Mouse (Mus musculus): ENCODE data around the gene Cd1d1. TPM values are rescaled to one million over a fixed set of nuclear protein-coding genes. Genes with fewer than 3 reads are reported as not detected.

Gene Cd1d1
- polyA plus RNA-seq, 1 experiment = 18.3 TPM

GRCm38 (mm10) chr3:86962665-86963435 lies 36.4 kb downstream of the Cd1d1 start:
- peaks cover 3% of the 10 kb centered on the region; the same call in 1 of the 2 replicates for H3K4me1 ChIP-seq (ENCODE audit: control insufficient read depth, insufficient read depth, low read length)
- 86% methylated on average over 17 of the region's 17 CpGs for WGBS
- TF ChIP-seq POLR2A (IDR thresholded peaks at IDR 0.05; ENCODE audit: borderline replicate concordance, extremely low read depth, low read depth, low read length) (no peak), CTCF (IDR thresholded peaks at IDR 0.05; ENCODE audit: insufficient read depth, low read length) (no peak)
- H3K4me3 ChIP-seq (replicated peaks; ENCODE audit: extremely low read depth, low read depth, low read length) = no peak overlapping the region
- DNase-seq = no peak

- 72% methylated on average over 2 of the region's 2 CpGs for WGBS
- H3K4me1 ChIP-seq (ENCODE audit: control insufficient read depth, insufficient read depth, low read length) = peaks cover 3% of the 10 kb centered on the region; the same call in 1 of the 2 replicates
- TF ChIP-seq POLR2A (IDR thresholded peaks at IDR 0.05; ENCODE audit: borderline replicate concordance, extremely low read depth, low read depth, low read length) = no peak
- TF ChIP-seq CTCF (IDR thresholded peaks at IDR 0.05; ENCODE audit: insufficient read depth, low read length) = no peak
- no peak overlapping the region for H3K4me3 ChIP-seq (replicated peaks; ENCODE audit: extremely low read depth, low read depth, low read length)
- DNase-seq = no peak
These were observed 37.9 kb downstream of the Cd1d1 start for GRCm38 (mm10) chr3:86961395-86961669.

- 76% methylated on average over 17 of the region's 17 CpGs for WGBS
- peaks cover 3% of the 10 kb centered on the region; the same call in 1 of the 2 replicates for H3K4me1 ChIP-seq (ENCODE audit: control insufficient read depth, insufficient read depth, low read length)
- no peak for DNase-seq
- TF ChIP-seq CTCF (IDR thresholded peaks at IDR 0.05; ENCODE audit: insufficient read depth, low read length) (no peak), POLR2A (IDR thresholded peaks at IDR 0.05; ENCODE audit: borderline replicate concordance, extremely low read depth, low read depth, low read length) (no peak)
- no peak overlapping the region for H3K4me3 ChIP-seq (replicated peaks; ENCODE audit: extremely low read depth, low read depth, low read length)
These were observed 38.4 kb downstream of the Cd1d1 start for GRCm38 (mm10) chr3:86960656-86961394.

- Histone ChIP-seq H3K4me1 (ENCODE audit: control insufficient read depth, insufficient read depth, low read length) (peaks cover 3% of the 10 kb centered on the region; the same call in 1 of the 2 replicates), H3K4me3 (replicated peaks; ENCODE audit: extremely low read depth, low read depth, low read length) (no peak overlapping the region)
- 88% methylated on average over 7 of the region's 7 CpGs for WGBS
- no peak for TF ChIP-seq CTCF (IDR thresholded peaks at IDR 0.05; ENCODE audit: insufficient read depth, low read length)
- DNase-seq = no peak
These were observed 40.2 kb downstream of the Cd1d1 start for GRCm38 (mm10) chr3:86959088-86959487.

DNA sequence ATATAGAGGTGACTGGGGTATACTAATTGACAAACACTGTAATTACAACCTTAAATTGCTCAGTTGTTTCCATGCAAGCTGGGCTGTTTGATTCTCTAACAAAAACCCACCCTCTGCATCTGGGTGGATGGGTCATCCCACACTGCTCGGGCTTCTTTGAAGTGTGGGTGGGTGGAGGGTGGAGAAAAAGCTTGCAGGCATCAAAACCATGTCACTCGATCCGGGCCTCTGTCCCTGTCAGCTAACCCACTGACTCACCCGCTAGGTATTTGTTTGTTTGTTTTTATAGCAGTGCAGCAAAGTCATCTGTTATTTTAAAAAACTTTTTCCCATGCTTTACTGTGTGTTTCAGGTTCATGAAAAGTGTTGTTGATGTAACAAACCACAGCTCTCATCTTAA lies 43.9 kb downstream of the Cd1d1 start:
- TF ChIP-seq POLR2A (IDR thresholded peaks at IDR 0.05; ENCODE audit: borderline replicate concordance, extremely low read depth, low read depth, low read length) = no peak
- no peak for TF ChIP-seq CTCF (IDR thresholded peaks at IDR 0.05; ENCODE audit: insufficient read depth, low read length)
- no peak overlapping the region for H3K4me3 ChIP-seq (replicated peaks; ENCODE audit: extremely low read depth, low read depth, low read length)
- peaks cover 3% of the 10 kb centered on the region; the same call in 1 of the 2 replicates for H3K4me1 ChIP-seq (ENCODE audit: control insufficient read depth, insufficient read depth, low read length)
- WGBS = 40% methylated on average over 4 of the region's 4 CpGs
- no peak for DNase-seq

DNA sequence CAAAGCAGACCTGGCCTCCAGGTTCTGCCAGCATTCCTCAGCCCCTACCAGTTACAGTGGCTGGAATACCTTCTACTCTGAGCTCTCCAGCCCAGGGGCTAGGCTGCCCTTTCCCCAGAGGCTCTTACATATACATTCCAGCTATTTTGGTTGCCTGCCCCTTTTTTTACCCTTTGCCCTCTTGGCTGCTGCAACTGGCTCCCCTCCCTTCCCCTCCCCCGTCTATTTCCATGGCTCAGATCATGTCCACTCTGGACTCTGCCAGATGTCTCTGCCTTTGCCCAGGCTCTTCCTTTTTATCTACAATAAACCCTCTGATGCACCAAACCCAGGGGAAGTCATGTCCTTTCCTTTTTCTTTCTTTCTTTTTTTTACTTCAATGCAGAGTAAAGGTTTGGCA lies 44.7 kb downstream of the Cd1d1 start:
- Histone ChIP-seq H3K4me3 (replicated peaks; ENCODE audit: extremely low read depth, low read depth, low read length) (no peak overlapping the region), H3K4me1 (ENCODE audit: control insufficient read depth, insufficient read depth, low read length) (no peaks in the 10 kb centered on the region)
- TF ChIP-seq POLR2A (IDR thresholded peaks at IDR 0.05; ENCODE audit: borderline replicate concordance, extremely low read depth, low read depth, low read length) (no peak), CTCF (IDR thresholded peaks at IDR 0.05; ENCODE audit: insufficient read depth, low read length) (no peak)
- WGBS = 45% methylated on average over 1 of the region's 1 CpGs
- DNase-seq = no peak

DNA sequence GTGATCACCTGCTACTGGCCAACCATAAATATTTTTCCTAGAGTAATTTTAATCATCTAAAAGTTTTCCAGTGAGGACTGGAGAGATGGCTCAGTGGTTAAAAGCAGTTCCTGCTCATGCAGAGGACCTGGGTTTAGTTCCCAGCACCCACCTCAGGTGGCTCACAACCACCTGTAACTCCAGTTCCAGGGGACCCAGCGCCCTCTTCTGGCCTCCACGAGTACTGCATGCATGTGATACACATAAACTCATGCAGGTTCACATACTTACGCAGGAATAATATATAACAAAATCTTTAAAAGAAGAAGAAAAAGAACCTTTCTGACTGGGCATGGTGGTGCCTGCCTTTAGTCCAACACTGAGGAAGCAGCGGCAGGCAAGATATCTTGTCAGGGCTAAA lies 45.4 kb downstream of the Cd1d1 start:
- WGBS = 91% methylated on average over 4 of the region's 4 CpGs
- TF ChIP-seq POLR2A (IDR thresholded peaks at IDR 0.05; ENCODE audit: borderline replicate concordance, extremely low read depth, low read depth, low read length) = no peak
- no peak for TF ChIP-seq CTCF (IDR thresholded peaks at IDR 0.05; ENCODE audit: insufficient read depth, low read length)
- no peaks in the 10 kb centered on the region for H3K4me1 ChIP-seq (ENCODE audit: control insufficient read depth, insufficient read depth, low read length)
- DNase-seq = no peak
- H3K4me3 ChIP-seq (replicated peaks; ENCODE audit: extremely low read depth, low read depth, low read length) = no peak overlapping the region

GRCm38 (mm10) chr3:86950652-86951051 lies 48.6 kb downstream of the Cd1d1 start:
- DNase-seq = no peak
- WGBS = 41% methylated on average over 2 of the region's 2 CpGs
- no peak for TF ChIP-seq CTCF (IDR thresholded peaks at IDR 0.05; ENCODE audit: insufficient read depth, low read length)
- no peak for TF ChIP-seq POLR2A (IDR thresholded peaks at IDR 0.05; ENCODE audit: borderline replicate concordance, extremely low read depth, low read depth, low read length)

More at GRCm38 (mm10) chr3:86950652-86951051, 48.6 kb downstream of the Cd1d1 start:
- Histone ChIP-seq H3K4me3 (replicated peaks; ENCODE audit: extremely low read depth, low read depth, low read length) (no peak overlapping the region), H3K4me1 (ENCODE audit: control insufficient read depth, insufficient read depth, low read length) (no peaks in the 10 kb centered on the region)

Other genes with a start within 250 kb of the Cd1d1 start
- 3.5 and 4.0 TPM in 2 replicates for gene Dclk2, start 78.6 kb downstream of the Cd1d1 start, polyA plus RNA-seq (2012; rRNA removed)
- 10.5 and 14.4 TPM in 2 replicates for gene Kirrel, start 175.3 kb upstream of the Cd1d1 start, polyA plus RNA-seq (2012; rRNA removed)